Mouse (Mus musculus) hindbrain, embryonic 10.5 days (tissue): Measurements from ENCODE around the gene Arhgef3. TPM values are rescaled to one million over a fixed set of nuclear protein-coding genes. Genes with fewer than 3 reads are reported as not detected.

Source experiments
- DNase-seq: peaks from one replicate; pipeline ENCODE4 v3.0.0-alpha.2; 2017; ENCODE audit warnings: low spot score
- H3K27ac ChIP-seq: fragments of 300-500 bp; sonication (generic); 2 replicates; pipeline ENCODE4 v1.5.1; 2016; ENCODE audit warnings: mild to moderate bottlenecking, moderate library complexity
- H3K27me3 ChIP-seq: fragments of 300-500 bp; sonication (generic); 2 replicates; pipeline ENCODE4 v1.6.1; 2016; ENCODE audit warnings: mild to moderate bottlenecking; ENCODE audit not compliant: poor library complexity, insufficient read depth, severe bottlenecking
- H3K36me3 ChIP-seq: fragments of 300-500 bp; sonication (generic); 2 replicates; pipeline ENCODE4 v1.6.1; 2016; ENCODE audit warnings: mild to moderate bottlenecking, moderate library complexity
- H3K4me1 ChIP-seq: fragments of 300-500 bp; sonication (generic); replicated peaks from 2 replicates; pipeline ENCODE4 v1.6.1; 2016; ENCODE audit warnings: mild to moderate bottlenecking
- H3K4me3 ChIP-seq: fragments of 300-500 bp; sonication (generic); 2 replicates; pipeline ENCODE4 v1.5.1; 2016; ENCODE audit warnings: mild to moderate bottlenecking, moderate library complexity
- H3K9me3 ChIP-seq: fragments of 300-500 bp; sonication (generic); 2 replicates; pipeline ENCODE4 v1.6.1; 2016; ENCODE audit warnings: mild to moderate bottlenecking, moderate library complexity
- WGBS: fragments of 180-500 bp; shearing (Covaris S2); methylation state at CpG from one replicate; pipeline ENCODE4 v1.1.7; 2016; 5-methylcytosine and 5-hydroxymethylcytosine counted together
- polyA plus RNA-seq: library from polyadenylated mRNA; unstranded; fragments of >200 nt; fragmentation: Nextera tagmentation; extraction: Ambion mirVana; gene quantifications from 2 replicates; pipeline ENCODE4 v1.2.1, GENCODE M21; 2016

The Arhgef3 gene
- polyA plus RNA-seq, 1 experiment from 2014 or later: 3.6 TPM

GRCm38 (mm10) chr14:27211743-27212445 lies 97.2 kb downstream of the Arhgef3 start:
- WGBS: 90% methylated on average over 2 of the region's 2 CpGs
- no peak overlapping the region for H3K27ac ChIP-seq
- 0 out of 2 replicates have a peak, but pooled peaks cover 3% of the 10 kb centered on the region for H3K4me1 ChIP-seq
- H3K27me3 ChIP-seq: no peaks in the 10 kb centered on the region
- H3K36me3 ChIP-seq: no peaks in the 10 kb centered on the region
- no peaks in the 10 kb centered on the region for H3K9me3 ChIP-seq
- no peak overlapping the region for H3K4me3 ChIP-seq
- DNase-seq: no peak

- no peaks in the 10 kb centered on the region for H3K27me3 ChIP-seq
- no peaks in the 10 kb centered on the region for H3K9me3 ChIP-seq
- H3K4me3 ChIP-seq: no peak overlapping the region
- H3K27ac ChIP-seq: no peak overlapping the region
- H3K36me3 ChIP-seq: no peaks in the 10 kb centered on the region
- 0 out of 2 replicates have a peak, but pooled peaks cover 3% of the 10 kb centered on the region for H3K4me1 ChIP-seq
- DNase-seq: no peak
- 74% methylated on average over 2 of the region's 2 CpGs for WGBS
These were observed 99.5 kb downstream of the Arhgef3 start for GRCm38 (mm10) chr14:27214232-27214631.

DNA sequence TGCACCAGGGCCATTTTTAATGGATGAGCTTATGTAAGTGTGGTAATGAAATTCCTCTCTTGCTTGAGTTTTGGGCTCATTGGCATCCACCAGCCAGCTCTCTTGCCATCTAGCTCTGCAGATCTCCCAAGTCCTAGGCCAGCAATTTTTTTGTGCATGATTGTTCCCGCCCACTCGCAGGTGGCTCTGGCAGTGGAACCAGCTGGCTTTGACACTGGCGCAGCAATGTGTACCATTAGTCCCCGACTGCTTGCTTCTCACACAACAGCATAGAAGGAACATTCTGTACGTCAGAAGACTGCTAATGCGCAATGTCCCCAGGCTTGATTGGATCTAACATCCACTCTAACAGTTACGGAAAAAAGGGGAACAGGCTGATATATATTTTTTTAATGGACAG lies 105.0 kb downstream of the Arhgef3 start:
- H3K36me3 ChIP-seq: no peaks in the 10 kb centered on the region
- H3K4me1 ChIP-seq: 0 out of 2 replicates have a peak, but pooled peaks cover 5% of the 10 kb centered on the region
- WGBS: 91% methylated on average over 7 of the region's 7 CpGs
- H3K27me3 ChIP-seq: no peaks in the 10 kb centered on the region
- no peaks in the 10 kb centered on the region for H3K9me3 ChIP-seq
- no peak overlapping the region for H3K27ac ChIP-seq
- no peak for DNase-seq
- no peak overlapping the region for H3K4me3 ChIP-seq

DNA sequence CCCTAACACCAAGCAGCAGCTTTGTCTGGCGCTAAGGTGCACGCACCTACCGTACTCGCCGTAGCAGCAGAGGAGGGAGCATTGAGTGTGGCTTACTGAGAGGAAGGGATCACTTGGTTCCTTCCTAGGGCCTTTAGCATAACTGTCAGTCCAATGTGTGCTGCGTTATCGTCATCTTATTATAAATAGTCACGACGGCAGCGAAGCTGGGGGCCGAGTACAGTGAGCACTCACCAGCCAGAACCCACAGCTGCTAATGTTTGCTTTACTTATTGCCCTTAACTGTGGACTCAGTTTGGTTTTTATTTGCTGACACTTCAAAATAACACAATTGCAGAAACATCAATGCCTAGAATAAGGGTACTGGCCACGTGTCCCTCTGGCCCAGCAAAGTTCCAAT lies 105.6 kb downstream of the Arhgef3 start:
- no peaks in the 10 kb centered on the region for H3K36me3 ChIP-seq
- H3K9me3 ChIP-seq: no peaks in the 10 kb centered on the region
- no peaks in the 10 kb centered on the region for H3K27me3 ChIP-seq
- H3K27ac ChIP-seq: no peak overlapping the region
- H3K4me3 ChIP-seq: no peak overlapping the region
- 91% methylated on average over 12 of the region's 12 CpGs for WGBS
- DNase-seq: no peak
- H3K4me1 ChIP-seq: 0 out of 2 replicates have a peak, but pooled peaks cover 5% of the 10 kb centered on the region

DNA sequence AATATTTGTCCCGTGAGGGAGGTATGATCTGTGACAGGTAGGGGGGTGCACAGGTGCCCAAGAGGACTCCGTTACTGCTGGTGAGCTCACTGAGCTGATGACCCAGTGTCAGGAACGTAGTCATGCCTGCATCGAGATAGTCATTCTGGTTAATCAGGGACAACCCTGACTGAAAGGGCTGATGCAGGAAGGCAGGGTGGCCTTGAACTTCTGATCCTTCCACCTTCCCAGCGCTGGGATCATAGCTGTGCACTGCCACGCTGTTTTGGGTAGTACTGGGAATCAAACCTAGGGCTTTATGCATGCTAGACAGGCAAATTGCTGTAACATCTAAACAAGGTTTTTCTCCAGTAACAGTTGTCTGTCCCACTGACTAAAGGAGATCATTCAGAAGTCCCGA lies 109.9 kb downstream of the Arhgef3 start:
- peaks cover 14% of the 10 kb centered on the region for H3K4me1 ChIP-seq
- H3K36me3 ChIP-seq: no peaks in the 10 kb centered on the region
- H3K9me3 ChIP-seq: no peaks in the 10 kb centered on the region
- WGBS: 95% methylated on average over 7 of the region's 7 CpGs
- no peak overlapping the region for H3K27ac ChIP-seq
- H3K4me3 ChIP-seq: no peak overlapping the region
- no peak for DNase-seq
- H3K27me3 ChIP-seq: no peaks in the 10 kb centered on the region

DNA sequence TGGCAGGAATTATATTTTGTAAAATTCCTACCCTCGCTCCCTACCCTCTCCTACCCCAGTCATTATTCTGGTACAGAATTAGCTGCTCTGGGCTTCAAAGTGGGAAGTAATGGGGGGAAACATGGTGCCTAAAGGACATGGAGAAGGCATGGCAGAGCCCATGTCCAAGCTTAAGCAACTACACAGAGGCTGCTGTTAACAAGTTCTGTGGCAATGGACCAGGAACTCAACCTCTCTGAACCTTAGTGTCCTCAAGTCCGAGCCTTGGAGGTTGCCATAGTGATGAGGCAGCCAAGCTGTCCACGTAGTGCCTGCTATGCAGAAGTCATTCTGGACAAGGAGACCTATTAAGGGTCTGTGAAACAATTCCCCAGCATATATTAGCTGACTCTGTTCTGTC lies 111.6 kb downstream of the Arhgef3 start:
- DNase-seq: no peak
- Histone ChIP-seq H3K27me3 (no peaks in the 10 kb centered on the region), H3K27ac (no peak overlapping the region), H3K4me3 (no peak overlapping the region), H3K9me3 (no peaks in the 10 kb centered on the region), H3K4me1 (peaks cover 26% of the 10 kb centered on the region), H3K36me3 (no peaks in the 10 kb centered on the region)
- WGBS: 56% methylated on average over 3 of the region's 3 CpGs

DNA sequence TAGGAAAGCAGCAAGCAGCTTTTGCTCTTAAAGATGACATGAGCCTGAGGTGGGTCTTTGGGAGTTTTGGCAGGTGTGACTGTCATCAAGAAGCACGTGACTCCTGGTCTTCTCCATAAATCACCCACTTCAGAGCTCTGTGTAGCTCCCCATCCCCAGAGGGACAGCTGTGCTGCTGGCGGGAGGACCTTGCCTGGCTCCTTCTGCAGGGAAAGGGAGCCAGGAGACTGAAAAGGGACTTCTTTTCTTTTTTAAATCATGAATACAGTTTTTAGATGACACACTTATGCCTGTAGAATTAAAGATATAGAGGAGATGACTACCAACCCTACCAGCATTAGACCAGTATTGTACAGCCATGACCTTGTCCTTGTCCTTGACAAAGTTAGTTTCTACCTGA lies 113.6 kb downstream of the Arhgef3 start:
- H3K27ac ChIP-seq: no peak overlapping the region
- no peaks in the 10 kb centered on the region for H3K9me3 ChIP-seq
- 75% methylated on average over 2 of the region's 2 CpGs for WGBS
- no peaks in the 10 kb centered on the region for H3K36me3 ChIP-seq
- H3K4me3 ChIP-seq: no peak overlapping the region
- no peak for DNase-seq
- H3K4me1 ChIP-seq: peaks cover 25% of the 10 kb centered on the region
- H3K27me3 ChIP-seq: no peaks in the 10 kb centered on the region

- Histone ChIP-seq H3K27ac (no peak overlapping the region), H3K27me3 (no peaks in the 10 kb centered on the region), H3K4me3 (no peak overlapping the region), H3K9me3 (no peaks in the 10 kb centered on the region), H3K4me1 (peaks cover 25% of the 10 kb centered on the region), H3K36me3 (no peaks in the 10 kb centered on the region)
- WGBS: 78% methylated on average over 5 of the region's 5 CpGs
- no peak for DNase-seq
These were observed 114.3 kb downstream of the Arhgef3 start for GRCm38 (mm10) chr14:27228941-27229371.

DNA sequence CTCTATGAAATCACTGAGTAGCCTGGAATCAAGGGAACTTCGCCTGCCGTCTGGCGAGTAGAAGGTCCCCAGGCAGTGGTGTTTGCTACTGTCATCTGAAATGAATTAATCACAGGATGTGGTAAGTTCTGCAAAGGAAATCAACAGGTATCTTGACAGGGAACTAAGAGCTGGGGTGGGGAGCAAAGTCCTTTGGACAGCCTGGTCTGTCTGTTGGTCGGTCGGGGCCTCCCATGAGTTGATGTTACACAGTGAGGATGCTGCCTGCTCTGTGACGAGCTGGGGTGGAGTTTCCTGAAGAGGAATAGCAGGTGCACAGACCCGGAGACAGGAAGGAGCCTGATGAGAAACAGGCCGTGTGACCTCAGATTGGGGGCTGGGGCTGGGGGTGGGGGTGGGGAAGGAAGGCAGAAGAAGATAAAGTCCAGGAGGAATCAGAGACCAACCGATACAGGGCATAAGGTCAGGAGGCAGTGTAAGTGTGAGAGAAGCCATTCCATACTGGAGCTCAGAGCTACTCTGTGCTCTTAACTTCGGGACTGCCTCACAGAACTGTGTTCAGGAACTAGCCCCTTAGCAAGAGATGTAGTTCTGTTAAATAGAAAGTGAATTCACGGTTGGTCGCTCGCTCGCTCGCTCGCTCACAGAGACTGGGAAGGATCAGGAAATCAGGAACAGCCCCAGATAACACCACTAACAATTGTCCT lies 114.9 kb downstream of the Arhgef3 start:
- Histone ChIP-seq H3K9me3 (no peaks in the 10 kb centered on the region), H3K36me3 (no peaks in the 10 kb centered on the region), H3K27me3 (no peaks in the 10 kb centered on the region), H3K27ac (peak overlapping the region; percentile 68), H3K4me3 (no peak overlapping the region), H3K4me1 (peaks cover 25% of the 10 kb centered on the region)
- 50% methylated on average over 16 of the region's 16 CpGs for WGBS
- DNase-seq: no peak

- Histone ChIP-seq H3K27ac (peak overlapping the region; percentile 68), H3K4me3 (no peak overlapping the region), H3K27me3 (no peaks in the 10 kb centered on the region), H3K36me3 (no peaks in the 10 kb centered on the region), H3K9me3 (no peaks in the 10 kb centered on the region), H3K4me1 (peaks cover 29% of the 10 kb centered on the region)
- peak; percentile 37 for DNase-seq
- WGBS: 34% methylated on average over 18 of the region's 18 CpGs
These were observed 115.7 kb downstream of the Arhgef3 start for GRCm38 (mm10) chr14:27230262-27231022.

- no peak for DNase-seq
- Histone ChIP-seq H3K27me3 (no peaks in the 10 kb centered on the region), H3K9me3 (no peaks in the 10 kb centered on the region), H3K4me3 (no peak overlapping the region), H3K36me3 (no peaks in the 10 kb centered on the region), H3K4me1 (peaks cover 32% of the 10 kb centered on the region), H3K27ac (no peak overlapping the region)
- 79% methylated on average over 8 of the region's 8 CpGs for WGBS
These were observed 116.8 kb downstream of the Arhgef3 start for GRCm38 (mm10) chr14:27231506-27231905.

- peaks cover 29% of the 10 kb centered on the region for H3K4me1 ChIP-seq
- no peaks in the 10 kb centered on the region for H3K9me3 ChIP-seq
- H3K4me3 ChIP-seq: no peak overlapping the region
- H3K36me3 ChIP-seq: no peaks in the 10 kb centered on the region
- 90% methylated on average over 25 of the region's 25 CpGs for WGBS
- no peaks in the 10 kb centered on the region for H3K27me3 ChIP-seq
- no peak overlapping the region for H3K27ac ChIP-seq
- DNase-seq: no peak
These were observed 117.5 kb downstream of the Arhgef3 start for GRCm38 (mm10) chr14:27231974-27232780.
